Mouse (Mus musculus) liver (tissue): Measurements from ENCODE around the gene Fbxo6.
A peak's percentile ranks its signal among the peaks of the same experiment; 100 is the strongest.

Experiments
- DNase-seq: peaks from one replicate; pipeline ENCODE4 v3.0.0-alpha.2; 2020; ENCODE audit warnings: mixed read lengths

Fbxo6 gene

DNA sequence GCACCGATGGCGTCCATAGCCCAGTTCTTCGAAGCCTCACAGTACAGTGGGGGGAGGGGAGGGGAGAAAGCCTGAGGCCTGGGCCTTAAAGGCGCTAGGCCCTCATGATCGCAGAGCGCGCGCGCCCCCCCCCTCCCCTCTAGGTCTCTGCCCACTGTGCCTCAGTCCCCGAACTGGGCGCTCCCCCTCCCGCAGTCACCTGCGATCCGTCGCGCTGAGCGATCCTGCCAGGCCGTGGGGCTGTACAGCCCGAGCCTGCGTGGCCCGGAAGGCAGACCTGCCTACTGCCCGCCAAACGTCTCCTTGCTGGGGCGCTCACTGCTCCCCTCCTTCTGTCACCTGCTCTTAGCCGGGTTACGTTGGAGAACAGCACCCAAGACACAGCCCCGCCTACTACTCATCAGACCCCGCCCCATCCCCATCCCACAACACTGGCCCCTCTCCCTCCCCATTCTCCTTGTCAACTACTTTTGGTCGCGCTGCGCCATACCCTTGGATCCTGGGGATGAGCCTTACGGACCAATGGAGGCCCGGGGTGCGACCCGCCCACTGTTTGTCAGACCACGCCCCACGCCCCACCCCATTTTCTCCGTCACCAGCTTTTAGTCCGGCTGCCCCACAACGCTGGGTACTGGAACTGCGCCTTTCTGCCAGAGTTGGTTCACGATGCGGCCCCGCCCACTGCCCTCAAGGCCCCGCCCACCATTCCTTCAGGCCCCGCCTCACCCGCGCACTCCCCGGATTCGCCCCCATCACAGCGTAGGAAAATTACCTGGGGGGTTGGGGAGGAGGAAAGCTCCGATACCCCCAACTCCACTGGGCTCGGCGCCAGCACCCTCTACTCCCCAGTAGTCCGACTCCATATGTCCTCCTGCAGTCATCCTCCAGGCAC, 7.8 kb upstream of the Fbxo6 start:
- peak; percentile 93 for DNase-seq

DNA sequence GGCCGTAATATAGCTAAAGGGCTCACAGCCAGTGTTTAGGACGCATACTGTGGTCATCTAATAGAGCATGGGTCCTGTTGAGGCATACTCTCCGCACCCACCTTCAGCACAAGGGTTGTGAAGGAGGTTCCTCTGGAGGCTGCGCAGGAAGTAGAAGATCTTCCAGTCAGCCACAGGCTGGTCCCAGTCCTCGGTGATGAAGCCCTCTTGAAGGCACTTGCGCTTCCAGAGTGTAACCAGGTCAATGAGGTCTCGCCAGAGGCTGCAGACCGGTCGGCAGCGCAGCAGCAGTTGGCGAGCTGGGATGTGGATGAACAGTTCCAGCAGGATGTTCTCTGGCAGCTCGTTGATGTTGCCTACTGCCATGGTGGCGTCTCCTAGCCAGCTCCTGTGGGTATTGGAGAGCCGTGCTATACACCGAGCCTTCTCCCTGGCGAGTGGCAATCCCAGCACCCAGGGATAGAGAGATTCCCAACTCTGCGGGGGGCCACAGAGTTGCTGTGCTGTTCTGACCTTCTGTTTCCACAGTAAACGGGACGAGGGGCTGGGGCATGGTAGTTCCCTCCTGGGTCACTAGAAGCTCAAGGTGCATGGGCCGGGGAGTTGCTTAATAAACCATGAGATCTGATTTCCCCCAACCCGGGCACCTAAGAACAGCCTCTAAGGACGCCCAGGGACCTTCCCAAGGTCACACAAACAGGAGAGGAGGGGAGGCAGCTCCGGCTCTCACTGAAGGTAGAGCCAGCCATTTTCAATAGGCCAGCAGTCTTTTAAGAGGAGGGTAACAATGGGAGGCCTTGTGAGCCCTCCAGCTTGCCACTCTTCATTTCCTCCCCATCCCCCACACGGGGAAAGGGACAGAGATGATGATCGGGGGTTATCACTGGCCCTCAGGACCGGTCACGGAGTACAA, 6.8 kb upstream of the Fbxo6 start:
- DNase-seq: no peak

DNA sequence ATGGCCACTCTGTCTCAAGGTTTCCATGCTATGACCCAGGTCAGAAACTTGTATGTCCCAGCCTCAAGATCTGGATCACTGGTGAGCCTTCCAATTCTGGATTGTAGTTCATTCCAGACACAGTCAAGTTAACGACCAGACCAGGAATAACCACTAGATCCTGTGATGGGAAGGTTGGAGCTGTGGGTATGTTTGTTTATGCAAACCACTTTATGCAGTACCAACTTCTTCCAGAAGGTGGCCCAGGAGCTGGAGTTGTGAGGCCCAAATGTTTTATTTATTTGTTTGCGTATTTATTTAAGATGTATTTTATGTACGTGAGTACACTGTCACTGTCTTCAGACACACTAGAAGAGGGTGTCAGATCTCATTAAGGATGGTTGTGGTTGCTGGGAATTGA, 3.0 kb upstream of the Fbxo6 start:
- DNase-seq: no peak

DNA sequence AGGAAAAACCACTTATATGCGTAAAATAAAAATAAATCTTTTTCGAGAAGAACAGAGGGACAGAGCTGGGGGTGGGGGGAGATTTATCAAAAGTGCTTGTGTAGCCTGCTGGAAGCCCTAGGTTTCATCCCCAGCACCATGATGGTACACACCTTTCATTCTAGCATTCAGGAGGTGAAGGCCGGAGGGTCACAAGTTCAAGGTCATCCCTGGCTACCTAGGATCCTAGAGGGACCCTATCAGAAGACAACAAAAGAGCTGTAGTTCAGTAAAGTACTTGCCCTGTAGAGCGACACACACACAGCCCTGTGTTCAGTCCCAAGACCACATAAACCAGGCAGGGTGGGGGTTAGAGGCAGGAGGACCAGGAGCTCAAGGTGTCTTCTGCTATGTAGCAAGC, 2.1 kb upstream of the Fbxo6 start:
- DNase-seq: no peak

DNA sequence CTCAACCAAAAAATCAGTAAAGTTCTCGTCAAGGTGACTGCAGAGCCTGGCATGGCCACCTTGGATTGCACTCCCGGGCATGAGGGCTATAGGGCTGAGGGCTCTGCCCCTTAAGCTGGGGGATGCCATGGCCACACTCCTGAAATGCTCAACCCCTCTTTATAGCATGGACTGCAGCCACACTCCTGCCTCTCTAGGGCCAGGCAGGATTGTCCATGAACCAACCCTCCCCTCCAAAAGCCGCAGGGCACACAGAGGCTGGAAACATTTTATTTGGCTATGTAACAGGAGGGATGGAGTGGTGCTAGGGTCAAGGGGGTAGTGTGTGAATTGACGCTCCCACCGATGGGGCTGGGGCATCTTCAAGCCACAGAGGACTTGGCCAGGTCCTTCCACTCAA, 607 bp upstream of the Fbxo6 start:
- no peak for DNase-seq

DNA sequence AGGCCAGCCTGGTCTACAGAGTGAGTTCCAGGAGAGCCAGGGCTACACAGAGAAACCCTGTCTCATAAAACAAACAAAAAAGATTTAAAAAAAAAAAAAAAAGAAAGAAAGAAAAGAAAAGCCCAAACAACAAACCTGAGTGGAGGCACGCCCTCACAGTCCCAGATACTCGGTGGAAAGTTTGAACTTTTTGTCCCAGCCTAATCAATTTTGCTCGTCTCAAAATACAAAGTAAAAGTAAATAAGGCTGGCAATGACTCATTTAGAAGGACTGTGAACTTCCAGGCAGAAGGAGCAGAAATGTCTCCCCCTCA, 1.0 kb downstream of the Fbxo6 start:
- no peak for DNase-seq

DNA sequence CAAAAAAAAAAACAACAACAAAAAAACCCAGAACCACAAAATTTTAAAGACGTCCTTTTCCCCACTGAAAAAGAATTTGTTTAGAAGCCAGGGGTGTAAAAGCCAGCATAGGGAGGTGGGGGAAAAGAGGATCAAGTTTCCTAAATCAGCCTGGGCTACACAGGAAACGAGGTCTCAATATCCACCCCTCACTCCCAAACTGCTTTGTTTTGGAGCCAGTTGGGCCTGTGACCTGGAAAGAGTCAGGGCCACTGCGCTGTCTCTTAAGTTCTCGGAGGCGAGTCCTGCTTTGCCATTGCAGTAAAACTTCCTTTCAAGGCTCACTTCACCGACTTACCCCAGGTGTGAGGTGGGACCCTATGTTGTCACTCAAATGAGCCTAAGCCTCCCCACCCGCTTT, 1.7 kb downstream of the Fbxo6 start:
- DNase-seq: no peak

DNA sequence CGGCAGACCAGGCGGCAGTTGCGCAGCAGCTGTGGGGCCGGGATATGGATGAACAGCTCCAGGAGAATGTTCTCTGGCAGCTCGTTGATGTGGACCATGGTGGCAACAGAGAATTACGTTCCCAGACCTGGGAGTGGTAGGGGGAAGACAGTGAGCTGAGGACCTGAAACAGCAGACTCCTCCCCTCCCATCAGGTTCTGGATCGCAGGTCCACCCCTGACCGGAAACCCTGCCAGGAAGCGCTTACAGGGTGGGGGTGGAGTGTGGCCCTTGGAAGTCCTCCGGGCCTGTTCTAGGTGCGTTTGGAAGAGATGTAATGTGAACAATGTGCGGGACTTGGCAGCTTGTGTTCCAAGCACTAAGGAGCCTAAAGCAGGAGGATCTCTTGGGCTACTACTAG, 2.4 kb downstream of the Fbxo6 start:
- DNase-seq: no peak

DNA sequence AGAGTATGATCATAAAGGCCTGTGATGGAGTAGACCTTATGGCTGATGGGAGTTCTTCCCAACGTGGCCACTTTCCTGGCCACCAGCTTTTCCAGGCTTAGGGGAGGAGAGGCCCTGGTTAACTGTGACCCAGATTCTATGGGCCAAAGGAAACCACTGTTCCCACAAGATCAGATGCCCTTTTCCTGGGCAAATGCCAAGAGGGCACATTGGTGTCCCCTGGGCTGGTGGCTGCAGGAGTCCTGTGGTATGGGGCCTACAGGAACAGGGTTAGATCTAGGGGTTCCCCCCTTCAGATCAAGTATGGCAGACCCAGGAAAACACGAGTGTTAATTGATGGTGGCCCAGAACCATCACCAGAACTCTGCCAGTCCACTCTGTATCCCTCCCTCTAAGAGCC, 4.2 kb downstream of the Fbxo6 start:
- no peak for DNase-seq

DNA sequence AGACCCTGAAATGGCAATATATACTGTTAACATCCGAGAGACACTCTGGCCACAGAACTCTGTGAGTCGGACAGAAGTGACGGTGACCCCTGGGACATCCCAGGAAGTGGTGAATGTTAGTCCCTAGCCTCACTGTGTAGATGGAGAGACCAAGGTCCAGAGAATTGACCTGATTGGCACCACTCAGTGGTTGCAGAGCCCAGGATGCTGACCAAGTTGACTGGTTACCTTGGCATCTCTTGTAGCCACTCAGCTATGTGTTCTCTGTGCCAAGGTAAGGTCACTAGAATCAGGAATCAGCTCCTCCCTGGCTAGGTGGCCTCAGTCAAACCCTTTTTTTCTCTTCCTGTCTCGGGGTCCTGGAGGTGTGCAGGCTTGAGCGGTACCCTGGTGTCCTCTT, 8.2 kb downstream of the Fbxo6 start:
- DNase-seq: no peak

DNA sequence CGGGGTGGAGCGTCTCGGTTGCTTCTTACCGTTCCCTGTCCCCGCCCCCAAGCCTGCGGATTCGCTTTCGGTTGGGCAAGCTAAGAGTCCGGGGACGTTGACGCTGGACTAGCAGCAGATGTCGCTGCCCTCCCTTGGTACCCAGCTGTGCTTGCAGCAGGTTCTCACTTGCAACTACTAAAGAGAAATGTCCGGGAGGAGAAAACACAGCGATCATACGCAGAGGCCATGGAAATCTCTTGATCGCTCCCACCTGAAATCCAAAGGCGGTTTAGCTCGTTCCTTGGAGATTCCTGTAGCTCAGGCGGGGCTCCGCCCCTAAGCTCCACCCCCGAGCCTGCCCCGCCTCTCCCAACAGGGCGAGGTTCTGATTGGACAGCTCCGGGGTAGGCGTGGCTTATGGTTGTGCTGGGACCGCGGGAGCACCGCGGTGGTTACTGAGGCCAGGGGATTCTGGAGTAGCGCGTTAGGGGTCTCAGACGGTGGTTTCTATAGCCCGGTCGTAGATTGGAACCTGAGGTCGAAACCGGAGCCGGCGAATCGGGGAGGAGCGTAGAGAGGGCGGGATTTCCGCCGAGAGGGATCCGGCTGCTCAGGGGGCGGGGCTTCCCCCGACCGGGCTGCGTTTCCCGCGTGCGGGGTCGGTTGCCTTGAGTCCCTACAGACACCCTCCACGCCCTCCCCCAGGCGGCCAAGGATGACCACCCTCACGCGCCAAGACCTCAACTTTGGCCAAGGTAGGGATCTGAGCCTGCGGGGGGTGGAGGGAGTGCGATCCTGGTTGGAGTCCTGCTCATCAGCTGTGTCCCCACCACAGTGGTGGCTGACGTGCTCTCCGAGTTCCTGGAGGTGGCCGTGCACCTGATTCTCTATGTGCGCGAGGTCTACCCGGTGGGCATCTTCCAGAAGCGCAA, 11.6 kb downstream of the Fbxo6 start:
- DNase-seq: peak; percentile 94

DNA sequence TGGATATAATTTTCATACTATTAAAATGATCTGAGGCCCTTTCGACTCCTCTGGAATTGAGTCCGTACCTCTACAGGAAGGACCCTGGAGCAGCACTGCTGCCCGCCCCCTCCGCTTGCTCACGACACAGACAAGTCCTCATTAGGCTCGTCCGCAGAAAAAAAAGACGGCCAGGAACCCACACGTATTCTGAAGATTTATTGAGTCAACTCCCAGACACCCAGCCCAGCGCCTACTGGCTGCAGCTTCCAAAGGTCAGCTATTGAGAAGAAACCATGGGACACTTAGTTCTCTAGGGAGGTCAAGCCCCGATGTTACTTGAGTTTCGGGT, 12.2 kb downstream of the Fbxo6 start:
- no peak for DNase-seq

DNA sequence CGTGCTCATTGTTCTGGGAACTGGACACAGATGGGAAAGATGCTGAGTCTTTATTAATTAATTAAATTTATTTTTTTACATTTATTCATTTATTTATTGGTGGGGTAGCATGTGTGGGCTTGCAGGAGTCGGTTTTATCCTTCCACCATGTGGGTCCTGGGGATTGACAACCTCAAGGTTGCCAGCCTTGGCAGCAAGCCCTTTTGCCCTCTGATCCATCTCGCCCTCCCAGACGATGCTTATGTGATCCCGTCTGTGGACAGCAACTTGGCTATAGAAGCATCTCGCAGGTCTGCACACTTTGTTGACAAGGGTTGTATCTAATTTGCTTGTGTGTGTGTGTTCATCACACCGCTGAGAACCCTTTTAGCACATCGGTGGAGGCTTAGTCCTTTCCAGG, 14.4 kb downstream of the Fbxo6 start:
- DNase-seq: no peak

DNA sequence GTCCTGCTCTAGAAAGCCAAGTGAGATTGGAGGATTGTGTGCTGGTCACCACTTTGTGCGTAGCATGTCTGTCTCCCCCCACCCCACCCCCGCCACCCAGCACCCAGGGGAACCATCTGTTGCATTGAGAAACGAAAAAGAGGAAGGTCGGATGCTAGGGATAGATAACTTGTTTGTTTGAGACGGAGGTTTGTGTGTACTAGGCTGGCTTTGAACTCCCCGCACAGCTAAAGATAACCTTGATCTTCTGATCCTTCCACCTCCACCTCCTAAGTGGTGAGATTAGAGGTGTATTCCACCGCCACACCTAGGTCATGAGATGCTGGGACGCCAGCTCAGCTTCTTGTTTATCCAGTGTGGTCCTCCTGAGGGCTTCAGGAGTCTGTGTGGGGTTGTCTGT, 17.0 kb downstream of the Fbxo6 start:
- no peak for DNase-seq

DNA sequence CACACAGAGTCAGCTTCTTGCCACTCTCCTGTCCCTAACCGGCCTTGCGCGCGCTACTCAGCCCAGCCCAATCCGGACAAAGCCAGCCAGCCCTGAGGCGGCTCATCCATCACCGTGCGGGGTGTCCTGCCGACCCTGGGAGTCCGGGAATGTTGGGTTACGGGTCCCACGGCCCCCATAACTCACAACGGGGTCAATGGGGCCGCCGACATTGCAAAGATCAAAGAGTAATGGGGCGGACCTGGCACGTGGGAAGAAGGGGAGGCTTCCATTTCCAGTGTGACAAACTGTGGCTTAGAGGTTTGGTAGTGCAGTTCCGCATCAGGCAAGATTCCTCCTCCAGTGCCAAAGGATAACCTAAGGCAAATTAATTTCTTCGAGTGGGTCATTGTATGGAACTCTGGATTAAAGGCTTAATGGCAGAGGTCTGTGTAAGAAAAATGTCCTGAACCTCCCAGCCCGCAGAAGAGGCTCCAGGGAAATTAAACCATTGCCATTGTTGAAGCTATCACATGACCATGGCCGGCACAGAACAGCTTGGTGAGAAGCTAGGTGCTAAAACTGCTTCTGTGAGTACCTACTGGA, 20.4 kb downstream of the Fbxo6 start:
- no peak for DNase-seq

DNA sequence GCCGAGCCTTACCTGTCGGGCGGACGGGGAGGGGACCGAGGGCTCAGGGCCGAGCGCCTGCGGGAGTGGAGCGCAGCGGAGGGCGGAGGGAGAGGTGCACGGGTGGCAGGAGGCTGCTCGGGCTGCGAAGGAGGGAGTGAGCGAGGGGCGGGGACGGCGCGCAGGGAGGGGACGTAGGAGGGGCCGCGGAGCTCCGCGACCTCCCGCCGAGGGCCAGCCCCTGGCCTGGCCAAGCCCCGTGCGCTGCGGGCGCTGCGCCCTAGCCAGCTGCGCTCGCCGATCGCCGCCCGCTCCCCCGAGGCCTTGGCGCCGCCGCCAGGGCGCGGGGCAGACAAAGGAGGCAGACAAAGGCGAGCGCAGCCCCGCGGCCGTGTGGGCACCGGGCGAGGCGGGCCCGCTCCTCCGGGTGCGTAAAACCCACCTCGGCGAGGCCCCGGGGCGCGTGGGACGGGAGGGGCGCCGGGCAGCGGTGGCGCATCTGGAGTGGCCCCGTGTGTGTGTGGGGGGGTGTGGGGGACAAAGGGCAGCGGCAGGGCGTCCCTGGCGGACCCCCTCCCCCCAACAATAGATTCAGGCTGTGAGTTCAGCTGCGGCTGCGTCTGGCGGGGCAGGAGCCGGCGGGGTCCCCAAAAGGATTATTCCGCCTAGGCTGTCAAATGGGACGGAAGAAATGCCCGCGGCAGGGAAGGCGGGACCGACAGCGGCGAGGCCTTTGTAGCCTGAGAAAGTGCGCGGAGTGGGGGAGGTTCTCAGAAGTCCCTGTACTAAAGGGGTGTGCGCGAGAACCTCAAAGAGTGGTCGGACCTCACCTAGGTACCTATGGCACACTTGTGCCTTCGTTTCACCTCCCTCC, 21.2 kb downstream of the Fbxo6 start, which contains the start of gene Draxin:
Gene Draxin, minus strand, starts transcription at position 138 of the 853 bp plus-strand sequence.
- peak; percentile 40 for DNase-seq

DNA sequence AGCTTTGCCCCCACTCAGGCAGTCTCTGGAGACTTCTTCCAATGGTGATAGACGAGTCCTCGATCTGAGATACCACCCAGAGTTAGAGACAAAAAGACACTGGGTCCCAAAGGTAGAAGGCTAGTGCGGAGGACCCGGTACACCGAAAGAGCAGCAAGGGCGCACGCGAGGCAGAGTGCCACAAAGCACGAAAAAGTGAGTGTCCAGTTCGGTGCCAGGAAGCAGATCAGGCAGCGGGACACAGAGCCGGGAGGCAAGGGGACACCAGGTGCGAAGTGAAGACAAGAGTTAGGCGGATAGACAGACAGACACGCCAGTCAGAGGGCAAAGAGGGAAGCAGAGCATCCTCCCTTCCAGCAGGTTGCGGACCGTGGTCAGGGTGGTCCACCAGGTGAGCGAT, 21.8 kb downstream of the Fbxo6 start, which contains the start of gene Mad2l2:
Gene Mad2l2, plus strand, starts transcription at position 252 of the 400 bp plus-strand sequence.
- no peak for DNase-seq

DNA sequence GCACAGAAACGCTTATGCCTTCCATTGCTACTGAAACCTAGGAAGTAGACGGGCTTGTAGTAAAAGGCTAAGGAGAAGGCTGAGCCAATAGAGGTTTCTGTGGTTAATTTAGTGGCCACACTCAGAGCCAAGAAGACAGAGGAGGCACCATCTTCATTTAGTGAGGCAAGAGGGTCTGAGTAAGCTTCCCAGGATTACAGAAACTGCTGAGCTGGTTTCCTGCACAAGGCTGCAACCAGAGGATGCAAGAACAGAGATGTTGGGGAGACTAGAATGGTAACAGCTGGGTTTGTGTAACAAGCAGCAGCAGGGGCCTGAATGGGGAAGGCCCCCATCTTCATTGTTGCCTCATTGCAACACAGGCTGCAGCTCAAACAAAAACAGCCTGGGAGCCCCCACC, 23.3 kb downstream of the Fbxo6 start:
- no peak for DNase-seq

DNA sequence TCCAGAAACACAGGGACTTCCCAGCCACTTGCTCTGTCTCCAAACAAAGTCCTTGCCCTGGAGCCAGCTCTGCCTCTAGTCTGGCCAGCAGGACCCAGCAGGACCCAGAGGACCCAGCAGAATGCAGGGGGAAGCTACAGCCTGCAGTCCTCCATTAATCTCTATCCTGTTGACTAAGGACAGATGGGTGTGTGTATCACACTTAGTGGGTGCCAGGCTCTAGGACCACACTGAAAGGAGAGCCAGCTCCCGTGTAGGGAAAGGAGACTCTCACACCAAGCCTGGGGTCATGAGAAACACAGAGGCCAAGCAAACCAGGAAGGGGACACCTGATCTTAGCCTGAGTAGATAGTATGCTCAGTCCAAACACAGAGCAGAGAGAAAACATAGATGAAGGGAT, 23.7 kb downstream of the Fbxo6 start:
- no peak for DNase-seq

DNA sequence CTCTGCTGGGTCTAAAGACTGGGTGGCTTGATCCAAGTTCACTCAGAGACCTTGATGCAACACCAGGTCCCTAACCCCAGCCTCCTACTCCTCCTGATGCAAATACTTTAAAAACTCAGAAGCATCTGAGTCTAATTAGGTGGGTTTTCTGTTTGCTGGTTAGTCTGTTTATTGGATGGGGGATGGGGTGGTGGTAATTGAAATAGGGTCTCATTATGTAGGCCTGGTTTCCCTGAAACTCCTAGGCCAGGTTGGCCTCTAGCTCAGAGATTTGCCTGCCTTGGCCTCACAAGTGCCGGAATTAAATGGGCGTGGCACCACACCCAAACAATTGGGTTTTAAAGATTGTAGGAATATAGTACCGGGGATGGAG, 29.3 kb downstream of the Fbxo6 start:
- no peak for DNase-seq

DNA sequence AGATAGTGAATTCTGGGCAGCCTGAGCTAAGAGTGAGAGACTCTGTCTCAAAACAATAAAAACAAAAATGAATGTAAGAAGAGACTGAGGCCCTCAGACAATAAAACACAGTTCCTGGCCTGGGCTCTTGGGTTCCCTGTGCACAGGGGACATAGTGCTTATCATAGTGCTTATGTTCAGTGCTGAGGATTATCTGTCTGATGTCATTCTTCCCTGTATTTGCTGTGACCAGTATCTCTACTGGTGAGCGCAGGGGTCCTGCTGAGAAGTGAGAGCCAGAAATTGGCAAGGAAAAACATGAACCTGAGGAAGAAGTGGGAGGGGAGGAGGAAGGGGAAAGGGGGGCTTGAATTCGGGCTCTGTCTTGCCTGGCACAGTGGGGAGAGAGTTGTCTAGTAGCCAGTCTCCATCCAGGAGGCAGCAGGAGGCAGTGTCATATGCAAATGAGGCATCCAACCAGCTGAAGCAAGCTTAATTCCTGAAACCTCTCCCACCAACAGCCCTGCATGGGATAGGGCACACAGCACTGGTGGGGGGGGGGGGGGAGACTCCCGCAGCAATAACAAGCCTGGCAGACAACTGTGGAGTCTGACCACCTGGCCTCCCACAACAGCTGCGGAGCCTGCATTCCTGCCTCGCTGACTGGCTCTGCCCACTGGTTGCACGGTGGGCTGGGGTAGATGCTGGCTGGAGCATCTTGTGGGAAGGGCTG, 29.8 kb downstream of the Fbxo6 start:
- no peak for DNase-seq
